Mouse (Mus musculus) small intestine, adult 2 months (tissue): ENCODE data around the gene Rho.

ENCODE experiments used
- CTCF ChIP-seq: fragments of 200-500 bp; IDR thresholded peaks from 2 replicates; pipeline ENCODE4 v1.5.1; 2012; ENCODE audit warnings: low read depth, mild to moderate bottlenecking, control low read depth, inconsistent platforms, low read length, moderate library complexity, mixed read lengths; ENCODE audit not compliant: insufficient replicate concordance, insufficient read length; ENCODE audit errors: extremely low read depth
- POLR2A ChIP-seq: fragments of 200-500 bp; IDR thresholded peaks from 2 replicates; pipeline ENCODE4 v1.6.1; 2012; ENCODE audit warnings: low read depth, mild to moderate bottlenecking, control low read depth, inconsistent platforms, low read length, moderate library complexity

DNA sequence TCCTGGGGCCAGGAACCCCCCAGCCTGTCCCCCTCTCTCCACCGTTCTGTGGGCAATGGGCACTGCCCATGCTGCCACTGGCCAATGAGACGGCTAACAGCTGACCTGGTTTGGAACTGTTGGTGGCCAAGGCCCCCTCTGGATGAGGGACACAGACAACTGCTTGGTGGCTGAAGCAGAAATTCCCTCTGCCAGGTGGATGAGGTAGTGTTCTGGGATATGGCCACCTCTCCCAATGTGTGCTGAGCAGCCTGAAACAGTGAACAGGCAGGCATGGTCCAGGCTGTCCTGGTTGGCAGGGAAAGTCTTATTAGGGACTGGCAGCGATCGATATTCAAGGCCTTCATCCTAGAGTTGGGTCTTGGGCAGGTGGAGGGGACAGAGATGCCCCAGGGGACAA lies 23.6 kb downstream of the Rho start:
- no peak for TF ChIP-seq POLR2A
- TF ChIP-seq CTCF: no peak
